Mouse (Mus musculus) liver, adult 2 months (tissue): ENCODE measurements around the gene Ccdc114. TPM values are rescaled to one million over a fixed set of nuclear protein-coding genes. Genes with fewer than 3 reads are reported as not detected.

Source experiments
- DNase-seq: peaks from one replicate; pipeline ENCODE4 v3.0.0-alpha.2; 2011; ENCODE audit warnings: low read depth, low spot score; ENCODE audit errors: extremely low read depth
- H3K27ac ChIP-seq: fragments of 200-500 bp; replicated peaks from 2 replicates; pipeline ENCODE4 v1.5.1; 2012; ENCODE audit warnings: low read depth, mild to moderate bottlenecking, control low read depth, inconsistent platforms, low read length; ENCODE audit not compliant: insufficient read depth
- H3K27me3 ChIP-seq: fragments of 200-500 bp; 2 replicates; pipeline ENCODE4 v1.6.1; 2012; ENCODE audit warnings: mild to moderate bottlenecking, moderate library complexity, low read length, inconsistent platforms; ENCODE audit not compliant: control insufficient read depth, insufficient read depth
- H3K36me3 ChIP-seq: fragments of 200-500 bp; 2 replicates; pipeline ENCODE4 v1.6.1; 2012; ENCODE audit warnings: low read length, inconsistent platforms; ENCODE audit not compliant: control insufficient read depth, insufficient read depth
- H3K4me1 ChIP-seq: fragments of 200-500 bp; 2 replicates; pipeline ENCODE4 v1.6.1; 2011; ENCODE audit warnings: low read length; ENCODE audit not compliant: control insufficient read depth, insufficient read depth
- H3K4me3 ChIP-seq: fragments of 200-500 bp; 2 replicates; pipeline ENCODE4 v1.5.1; 2011; ENCODE audit warnings: low read depth, mild to moderate bottlenecking, control low read depth, low read length, moderate library complexity; ENCODE audit not compliant: insufficient read depth
- H3K79me2 ChIP-seq: fragments of 200-500 bp; 2 replicates; pipeline ENCODE4 v1.6.1; 2012; ENCODE audit warnings: inconsistent platforms, mild to moderate bottlenecking, low read length, moderate library complexity; ENCODE audit not compliant: control insufficient read depth, insufficient read depth
- H3K9ac ChIP-seq: fragments of 200-500 bp; 2 replicates; pipeline ENCODE4 v1.6.1; 2012; ENCODE audit warnings: low read depth, mild to moderate bottlenecking, control low read depth, inconsistent platforms, low read length
- CTCF ChIP-seq: fragments of 200-500 bp; IDR thresholded peaks from 2 replicates; pipeline ENCODE4 v1.5.1; 2011; ENCODE audit warnings: low read depth, low read length, control low read depth
- POLR2A ChIP-seq: fragments of 200-500 bp; IDR thresholded peaks from 2 replicates; pipeline ENCODE4 v1.6.1; 2011; ENCODE audit warnings: low read length, control low read depth; ENCODE audit not compliant: insufficient read depth; ENCODE audit errors: extremely low read depth
- WGBS: fragments of 180-500 bp; shearing (Covaris S2); methylation state at CpG from one replicate; pipeline ENCODE4 v1.1.7; 2018; 5-methylcytosine and 5-hydroxymethylcytosine counted together
- polyA plus RNA-seq: library from polyadenylated mRNA; depleted of rRNA; stranded (reverse); fragments of >200 nt; gene quantifications from 2 replicates; pipeline ENCODE4 v1.2.3, GENCODE M21; 2012
- total RNA-seq: library from RNA; depleted of rRNA; stranded (reverse); fragments of >200 nt; gene quantifications from 2 replicates; pipeline ENCODE4 v1.2.3, GENCODE M21; 2014

The Ccdc114 gene
- total and polyA plus RNA-seq, 2 experiments = 0.18 to 0.32 TPM

GRCm38 (mm10) chr7:45901562-45901961, 22.3 kb upstream of the Ccdc114 start:
- TF ChIP-seq POLR2A (no peak), CTCF (no peak)
- Histone ChIP-seq H3K27me3 (no peaks in the 10 kb centered on the region), H3K79me2 (no peaks in the 10 kb centered on the region; the same call in 1 of the 2 replicates), H3K36me3 (peaks cover under 1% of the 10 kb centered on the region; the same call in 1 of the 2 replicates), H3K4me3 (no peak overlapping the region), H3K27ac (no peak overlapping the region), H3K9ac (no peak overlapping the region), H3K4me1 (peaks cover 6% of the 10 kb centered on the region)
- WGBS = 31% methylated on average over 5 of the region's 5 CpGs
- peak; percentile 48 for DNase-seq

- no peak for DNase-seq
- no peak overlapping the region for H3K9ac ChIP-seq
- H3K27me3 ChIP-seq = no peaks in the 10 kb centered on the region
- no peak overlapping the region for H3K4me3 ChIP-seq
- H3K79me2 ChIP-seq = no peaks in the 10 kb centered on the region; the same call in 1 of the 2 replicates
- no peak for TF ChIP-seq POLR2A
- TF ChIP-seq CTCF = no peak
- peaks cover 8% of the 10 kb centered on the region for H3K36me3 ChIP-seq
- peaks cover 6% of the 10 kb centered on the region for H3K4me1 ChIP-seq
- WGBS = 75% methylated on average over 12 of the region's 12 CpGs
- H3K27ac ChIP-seq = no peak overlapping the region
Measured at GRCm38 (mm10) chr7:45902481-45903002, 21.3 kb upstream of the Ccdc114 start.

DNA sequence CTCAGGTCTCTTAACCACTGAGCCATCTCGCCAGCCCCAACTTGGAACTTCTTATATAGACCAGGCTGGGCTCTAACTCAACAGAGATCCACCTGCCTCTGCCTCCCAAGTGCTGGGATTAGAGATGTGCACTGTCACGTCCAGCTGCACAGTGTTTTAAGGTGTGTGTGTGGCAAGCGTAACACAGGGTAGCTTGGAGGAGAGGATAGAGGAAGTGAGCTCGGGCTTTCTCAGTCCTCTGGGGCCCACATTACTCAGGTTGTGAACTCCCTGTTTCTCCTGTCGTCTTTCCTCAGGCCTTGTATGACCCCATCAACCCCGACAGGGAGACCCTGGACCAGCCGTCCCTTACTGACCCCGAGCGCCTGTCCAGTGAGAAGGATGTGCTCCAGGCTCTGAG, 17.2 kb upstream of the Ccdc114 start:
- Histone ChIP-seq H3K4me3 (no peak overlapping the region), H3K36me3 (peaks cover 20% of the 10 kb centered on the region), H3K79me2 (no peaks in the 10 kb centered on the region), H3K9ac (no peak overlapping the region), H3K4me1 (no peaks in the 10 kb centered on the region), H3K27ac (no peak overlapping the region), H3K27me3 (no peaks in the 10 kb centered on the region)
- no peak for DNase-seq
- no peak for TF ChIP-seq CTCF
- no peak for TF ChIP-seq POLR2A
- 96% methylated on average over 9 of the region's 9 CpGs for WGBS

DNA sequence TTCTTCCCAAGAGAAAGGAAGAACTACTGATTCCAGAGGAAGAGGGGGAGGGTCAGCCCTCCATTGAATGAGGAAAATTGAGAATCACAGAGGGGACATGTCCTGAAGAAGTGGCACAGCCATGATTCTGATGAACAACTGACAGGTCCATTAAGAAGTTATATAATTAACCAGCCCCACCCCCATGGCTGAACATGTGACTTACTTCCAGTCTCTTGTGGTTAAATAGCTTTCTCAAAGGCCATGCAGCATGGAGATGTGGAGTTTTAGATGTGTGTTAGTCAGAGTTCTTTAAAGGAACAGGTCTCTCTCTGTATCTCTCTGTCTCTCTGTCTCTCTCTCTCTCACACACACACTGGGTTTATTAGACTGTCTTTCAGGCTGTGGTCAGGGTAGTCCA, 15.5 kb upstream of the Ccdc114 start:
- H3K36me3 ChIP-seq = peaks cover 23% of the 10 kb centered on the region
- H3K79me2 ChIP-seq = no peaks in the 10 kb centered on the region
- H3K4me3 ChIP-seq = no peak overlapping the region
- no peaks in the 10 kb centered on the region for H3K4me1 ChIP-seq
- H3K9ac ChIP-seq = no peak overlapping the region
- H3K27me3 ChIP-seq = no peaks in the 10 kb centered on the region
- no peak overlapping the region for H3K27ac ChIP-seq
- DNase-seq = no peak
- no peak for TF ChIP-seq CTCF
- no peak for TF ChIP-seq POLR2A

- no peak for DNase-seq
- Histone ChIP-seq H3K9ac (no peak overlapping the region), H3K4me3 (no peak overlapping the region), H3K36me3 (peaks cover 25% of the 10 kb centered on the region), H3K27me3 (no peaks in the 10 kb centered on the region), H3K27ac (no peak overlapping the region), H3K4me1 (no peaks in the 10 kb centered on the region), H3K79me2 (no peaks in the 10 kb centered on the region)
- no peak for TF ChIP-seq POLR2A
- TF ChIP-seq CTCF = no peak
- 96% methylated on average over 16 of the region's 16 CpGs for WGBS
Measured at GRCm38 (mm10) chr7:45909145-45909544, 14.7 kb upstream of the Ccdc114 start.

DNA sequence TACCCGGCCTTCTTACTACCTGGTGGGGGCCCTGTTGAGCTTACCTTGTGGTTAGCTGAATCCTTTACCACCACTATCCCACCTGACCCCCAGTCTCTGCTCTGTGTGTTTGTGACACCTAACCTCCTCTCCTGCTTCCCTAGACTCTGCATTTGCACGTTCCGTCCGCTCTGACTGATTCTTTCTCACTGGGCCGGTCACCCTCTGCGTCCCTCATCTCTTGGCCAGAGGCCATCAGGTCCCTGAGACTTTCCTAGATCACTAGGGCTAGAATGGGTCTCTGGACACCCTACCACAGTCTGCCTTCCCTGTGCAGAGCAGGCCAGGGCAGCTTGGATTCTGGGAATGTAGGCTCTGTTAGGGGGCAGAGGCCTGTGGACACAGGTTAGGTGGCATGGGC, 9.8 kb upstream of the Ccdc114 start:
- Histone ChIP-seq H3K27ac (no peak overlapping the region), H3K4me1 (no peaks in the 10 kb centered on the region), H3K4me3 (no peak overlapping the region), H3K9ac (no peak overlapping the region), H3K27me3 (no peaks in the 10 kb centered on the region), H3K36me3 (peaks cover 5% of the 10 kb centered on the region; the same call in 1 of the 2 replicates), H3K79me2 (no peaks in the 10 kb centered on the region)
- whole genome bisulfite sequencing = 93% methylated on average over 6 of the region's 6 CpGs
- no peak for DNase-seq
- TF ChIP-seq POLR2A (no peak), CTCF (no peak)
